Mouse (Mus musculus) cortical plate, adult 2 months (tissue): Measurements from ENCODE around the gene Cetn3.

Experiments
- CTCF ChIP-seq: fragments of 200-500 bp; IDR thresholded peaks from 2 replicates; pipeline ENCODE4 v1.5.1; 2011; ENCODE audit warnings: mild to moderate bottlenecking, control low read depth, low read length; ENCODE audit not compliant: insufficient read depth; ENCODE audit errors: extremely low read depth
- POLR2A ChIP-seq: fragments of 200-500 bp; IDR thresholded peaks from 2 replicates; pipeline ENCODE4 v1.6.1; 2011; ENCODE audit warnings: mild to moderate bottlenecking, low read length, control low read depth; ENCODE audit not compliant: insufficient read depth; ENCODE audit errors: extremely low read depth

DNA sequence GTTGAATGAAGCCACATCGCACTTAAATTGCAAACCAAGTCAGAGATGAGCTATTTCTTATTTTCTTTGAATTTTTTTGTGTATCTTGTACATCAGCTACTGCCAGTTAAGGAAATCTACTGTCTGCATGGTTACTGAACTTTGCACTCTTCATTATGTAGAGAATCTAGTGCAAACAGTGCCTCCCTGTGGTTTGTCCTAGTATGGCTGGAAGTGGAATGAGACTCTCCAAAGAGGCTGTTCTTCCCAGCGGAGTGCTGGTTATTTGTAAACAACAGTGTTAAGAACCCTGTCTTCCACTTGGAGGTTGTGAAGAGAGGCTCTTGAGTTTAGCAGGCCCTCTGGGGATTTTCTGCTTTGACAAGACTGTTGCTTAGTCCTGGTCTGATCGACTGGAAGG, 22.5 kb upstream of the Cetn3 start:
- TF ChIP-seq CTCF (peak; percentile 49), POLR2A (no peak)
